Mouse (Mus musculus): ENCODE results near the gene Pimreg.

GRCm38 (mm10) chr11:72037996-72038395 is 3.8 kb upstream of the Pimreg start:
- TF ChIP-seq CTCF (IDR thresholded peaks at IDR 0.05) (peak; percentile 86), EP300 (IDR thresholded peaks at IDR 0.05) (no peak)
